Mouse (Mus musculus) olfactory bulb, adult 2 months (tissue): ENCODE results near the gene Herc2.

Source experiments
- CTCF ChIP-seq: fragments of 200-500 bp; IDR thresholded peaks from 2 replicates; pipeline ENCODE4 v1.5.1; 2012; ENCODE audit warnings: low read depth, mild to moderate bottlenecking, low read length, moderate library complexity; ENCODE audit not compliant: insufficient read depth
- POLR2A ChIP-seq: fragments of 200-500 bp; IDR thresholded peaks from 2 replicates; pipeline ENCODE4 v1.6.1; 2012; ENCODE audit warnings: mild to moderate bottlenecking, low read depth, low read length, moderate library complexity; ENCODE audit not compliant: insufficient read depth

GRCm38 (mm10) chr7:56047178-56047577 lies 2.8 kb upstream of the Herc2 start:
- TF ChIP-seq POLR2A = no peak
- TF ChIP-seq CTCF = no peak
